In the genomic region with DNA sequence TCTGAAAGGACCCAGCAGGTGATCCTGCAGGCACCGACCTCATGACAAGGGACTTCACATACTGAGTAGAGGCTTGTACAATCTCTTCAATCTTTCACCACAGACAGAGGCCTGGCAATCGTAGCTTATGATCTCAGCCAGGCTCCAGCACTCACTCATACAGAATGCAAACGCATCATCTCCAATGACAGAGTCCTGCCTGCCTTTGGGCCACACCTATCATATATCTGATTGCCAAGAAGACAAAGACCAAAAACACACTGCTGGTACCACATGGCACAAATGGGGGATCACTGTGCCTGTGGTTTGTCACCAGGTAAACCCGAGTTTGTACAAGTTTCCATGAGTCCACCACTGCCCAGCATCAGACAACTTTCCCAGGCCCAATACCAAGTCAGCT, we compare ENCODE assay signal across 16 mouse cellular contexts. TPM values are rescaled to one million over a fixed set of nuclear protein-coding genes. Genes with fewer than 3 reads are reported as not detected.
A peak's percentile ranks its signal among the peaks of the same experiment; 100 is the strongest.
DNase-seq lines count a peak whose midpoint lies in the region; ATAC-seq and TF ChIP-seq lines count a peak whose summit lies in the region.
"Had no signal": no experiment of that assay in that cellular context is flagged by ENCODE, and none has a peak within 500 bp of the region (broad histone marks: within the 10 kb centered on the region; RNA-seq: fewer than 3 reads in every experiment).

No protein-coding gene starts in this region.

- H3K9ac ChIP-seq in heart, adult 2 months (ENCODE audit: low read depth, low read length): no peak overlapping the region
- peak overlapping the region; percentile 94 for H3K9ac ChIP-seq in liver, embryonic 15.5 days
- H3K9ac ChIP-seq: midbrain, embryonic 15.5 days had no signal

- no peak for TF ChIP-seq POLR2A in heart, adult 2 months (IDR thresholded peaks at IDR 0.05; ENCODE audit: insufficient read depth, low read depth, low read length)

- H3K9me3 ChIP-seq in heart, embryonic 10.5 days: no peaks in the 10 kb centered on the region
- H3K9me3 ChIP-seq in liver, embryonic 15.5 days (replicated peaks): no peaks in the 10 kb centered on the region
- H3K9me3 ChIP-seq: megakaryocyte, embryonic 14.5 days; midbrain, embryonic 15.5 days had no signal

- WGBS in heart, embryonic 10.5 days: 66% methylated on average over 4 of the region's 4 CpGs
- 55% methylated on average over 4 of the region's 4 CpGs for WGBS in heart, adult 2 months
- WGBS in liver, embryonic 15.5 days (ENCODE audit: insufficient replicate concordance): 30% methylated on average over 4 of the region's 4 CpGs

- H3K27me3 ChIP-seq in heart, embryonic 10.5 days (ENCODE audit: insufficient read depth, poor library complexity, severe bottlenecking): no peaks in the 10 kb centered on the region
- no peaks in the 10 kb centered on the region for H3K27me3 ChIP-seq in heart, adult 2 months (ENCODE audit: control insufficient read depth, insufficient read depth, low read length)
- H3K27me3 ChIP-seq in liver, embryonic 15.5 days: no peaks in the 10 kb centered on the region
- H3K27me3 ChIP-seq: megakaryocyte, embryonic 14.5 days; midbrain, embryonic 15.5 days had no signal

- peaks cover 45% of the 10 kb centered on the region for H3K36me3 ChIP-seq in heart, embryonic 10.5 days
- peaks cover 18% of the 10 kb centered on the region for H3K36me3 ChIP-seq in heart, adult 2 months (ENCODE audit: control insufficient read depth, insufficient read depth, low read length)
- peaks cover 61% of the 10 kb centered on the region for H3K36me3 ChIP-seq in liver, embryonic 15.5 days (replicated peaks)

- intact Hi-C loops in heart, adult 2 months (cut with DNase I): no loop called here
- intact Hi-C loops in left cerebral cortex, postnatal 4 days (cut with DNase I): no loop called here

- TF ChIP-seq CTCF in heart, adult 2 months (IDR thresholded peaks at IDR 0.05): no peak

- no peak overlapping the region for H3K4me3 ChIP-seq in heart, embryonic 10.5 days
- H3K4me3 ChIP-seq in heart, adult 2 months: no peak overlapping the region
- H3K4me3 ChIP-seq in liver, embryonic 15.5 days (replicated peaks): peak overlapping the region; percentile 75
- H3K4me3 ChIP-seq: left cerebral cortex, adult 2 months; megakaryocyte, embryonic 14.5 days; midbrain, embryonic 15.5 days had no signal

- DNase-seq in heart, embryonic 10.5 days (ENCODE audit: low spot score): no peak
- DNase-seq in heart, adult 2 months: no peak
- DNase-seq in MN1 (ENCODE audit: low spot score): peak; percentile 24
- DNase-seq in c-Kit-positive CD71-positive TER-119-positive erythroid progenitor cells, embryonic 14.5 days (ENCODE audit: low spot score): peak; percentile 58
- DNase-seq in kidney, adult 8-10 months: no peak
- DNase-seq in left cerebral cortex, postnatal 4 days: no peak
- DNase-seq: cerebellum, postnatal 14 days; kidney, adult 18-20 months; kidney, postnatal 14 days; lung, postnatal 14 days; thymus, adult 18-20 months had no signal

- H3K4me1 ChIP-seq in heart, embryonic 10.5 days: peaks cover 29% of the 10 kb centered on the region
- H3K4me1 ChIP-seq in heart, adult 2 months (ENCODE audit: control insufficient read depth, insufficient read depth, low read length): peaks cover 9% of the 10 kb centered on the region
- H3K4me1 ChIP-seq in liver, embryonic 15.5 days (replicated peaks): peaks cover 78% of the 10 kb centered on the region

- ATAC-seq in liver, embryonic 15.5 days (ENCODE audit: insufficient read depth): no peak
- ATAC-seq: hindbrain, embryonic 16.5 days; midbrain, embryonic 15.5 days had no signal

- H3K4me2 ChIP-seq in liver, embryonic 15.5 days: peak overlapping the region; percentile 80
- H3K4me2 ChIP-seq: midbrain, embryonic 15.5 days had no signal

- no peak for TF ChIP-seq EP300 in heart, adult 2 months (IDR thresholded peaks at IDR 0.05; ENCODE audit: insufficient read depth, low read depth, low read length)

- H3K27ac ChIP-seq in heart, embryonic 10.5 days: 0 out of 2 replicates have a peak overlapping the region, but pooled peaks have one; percentile 29
- H3K27ac ChIP-seq in heart, adult 2 months: no peak overlapping the region
- H3K27ac ChIP-seq in liver, embryonic 15.5 days (replicated peaks): peak overlapping the region; percentile 99
- H3K27ac ChIP-seq: left cerebral cortex, adult 2 months; midbrain, embryonic 15.5 days had no signal

- H3K79me2 ChIP-seq in heart, adult 2 months (replicated peaks; ENCODE audit: control insufficient read depth, insufficient read depth, low read length): peaks cover 8% of the 10 kb centered on the region

RNA-seq across cellular contexts. Expression of gene Ubac1, which starts 4.2 kb away (rescaled TPM):
- 116 and 127 TPM in 2 replicates for polyA plus RNA-seq in heart, embryonic 10.5 days (2016; fragmentation: Nextera tagmentation; extraction: Ambion mirVana)
- total RNA-seq in heart, adult 2 months (2021): 10 to 100 TPM; 86.3 to 92.0 TPM
- 116 and 139 TPM in 2 replicates for polyA plus RNA-seq in heart, adult 2 months (2012; rRNA removed)
- polyA plus RNA-seq in liver, embryonic 15.5 days (2015; fragmentation: Nextera tagmentation; extraction: Ambion mirVana): 437 and 467 TPM in 2 replicates
- 10 to 100 TPM; 90.5 to 92.0 TPM for total RNA-seq in left cerebral cortex, postnatal 4 days (2021)

RNA-seq across cellular contexts. Expression of gene Camsap1, which starts 34.2 kb away (rescaled TPM):
- 13.4 and 13.9 TPM in 2 replicates for polyA plus RNA-seq in heart, embryonic 10.5 days (2016; fragmentation: Nextera tagmentation; extraction: Ambion mirVana)
- 10 to 100 TPM; 38.9 to 45.1 TPM for total RNA-seq in heart, adult 2 months (2021)
- 7.4 and 13.5 TPM in 2 replicates for polyA plus RNA-seq in heart, adult 2 months (2012; rRNA removed)
- polyA plus RNA-seq in liver, embryonic 15.5 days (2015; fragmentation: Nextera tagmentation; extraction: Ambion mirVana): 4.9 and 5.6 TPM in 2 replicates
- total RNA-seq in left cerebral cortex, postnatal 4 days (2021): 100 to 1,000 TPM; 195 to 203 TPM

Comparison
In these comparisons a context has a peak if more than half of its experiments do, and no peak if none do; other contexts are left out.
1. DNase-seq: peak in MN1 (single experiment) and c-Kit-positive CD71-positive TER-119-positive erythroid progenitor cells, embryonic 14.5 days (single experiment); none in heart, embryonic 10.5 days (single experiment), heart, adult 2 months (0 of 2), kidney, adult 8-10 months (0 of 2) and left cerebral cortex, postnatal 4 days (single experiment).